Mouse (Mus musculus) forebrain, embryonic 11.5 days (tissue): Measurements from ENCODE around the gene Birc3. TPM values are rescaled to one million over a fixed set of nuclear protein-coding genes. Genes with fewer than 3 reads are reported as not detected.
A peak's percentile ranks its signal among the peaks of the same experiment; 100 is the strongest.

Experiments used
- ATAC-seq: fragments of 200-750 bp; cut with Nextera tagmentation; replicated peaks from 2 replicates; pipeline ENCODE4 v1.8.0; 2017; ENCODE audit warnings: moderate TSS enrichment; ENCODE audit not compliant: low FRiP score
- DNase-seq: peaks from one replicate; pipeline ENCODE4 v3.0.0-alpha.2; 2017; ENCODE audit warnings: low spot score
- H3K27ac ChIP-seq: fragments of 300-500 bp; sonication (generic); 2 replicates; pipeline ENCODE4 v1.5.1; 2014; ENCODE audit warnings: low read depth, low read length
- H3K27me3 ChIP-seq: fragments of 300-500 bp; sonication (generic); 2 replicates; pipeline ENCODE4 v1.6.1; 2014; ENCODE audit warnings: mild to moderate bottlenecking, low read length, mixed read lengths; ENCODE audit not compliant: control insufficient read depth, insufficient read depth
- H3K36me3 ChIP-seq: fragments of 300-500 bp; sonication (generic); 2 replicates; pipeline ENCODE4 v1.6.1; 2014; ENCODE audit warnings: mild to moderate bottlenecking, low read length, moderate library complexity, mixed read lengths; ENCODE audit not compliant: control insufficient read depth, insufficient read depth
- H3K4me1 ChIP-seq: fragments of 300-500 bp; sonication (generic); replicated peaks from 2 replicates; pipeline ENCODE4 v1.6.1; 2014; ENCODE audit warnings: low read length, mixed read lengths; ENCODE audit not compliant: control insufficient read depth, insufficient read depth
- H3K4me2 ChIP-seq: fragments of 300-500 bp; sonication (generic); 2 replicates; pipeline ENCODE4 v1.6.1; 2014; ENCODE audit warnings: low read depth, mild to moderate bottlenecking, low read length, moderate library complexity, mixed read lengths; ENCODE audit not compliant: severe bottlenecking
- H3K4me3 ChIP-seq: fragments of 300-500 bp; sonication (generic); 2 replicates; pipeline ENCODE4 v1.5.1; 2014; ENCODE audit warnings: low read depth, low read length
- H3K9ac ChIP-seq: fragments of 300-500 bp; sonication (generic); 2 replicates; pipeline ENCODE4 v1.6.1; 2014; ENCODE audit warnings: low read length
- H3K9me3 ChIP-seq: fragments of 300-500 bp; sonication (generic); 2 replicates; pipeline ENCODE4 v1.6.1; 2016; ENCODE audit warnings: low read length, mixed read lengths; ENCODE audit not compliant: control insufficient read depth
- WGBS: fragments of 180-500 bp; shearing (Covaris S2); extraction: QIAGEN DNeasy Blood & Tissue Kit; methylation state at CpG from one replicate; pipeline ENCODE4 v1.1.7; 2014; 5-methylcytosine and 5-hydroxymethylcytosine counted together
- polyA plus RNA-seq: library from polyadenylated mRNA; unstranded; fragments of >200 nt; fragmentation: Nextera tagmentation; extraction: Ambion mirVana; gene quantifications from 2 replicates; pipeline ENCODE4 v1.2.1, GENCODE M21; 2014

Birc3 gene
- polyA plus RNA-seq, 1 experiment from 2014 or later: 3.2 TPM

DNA sequence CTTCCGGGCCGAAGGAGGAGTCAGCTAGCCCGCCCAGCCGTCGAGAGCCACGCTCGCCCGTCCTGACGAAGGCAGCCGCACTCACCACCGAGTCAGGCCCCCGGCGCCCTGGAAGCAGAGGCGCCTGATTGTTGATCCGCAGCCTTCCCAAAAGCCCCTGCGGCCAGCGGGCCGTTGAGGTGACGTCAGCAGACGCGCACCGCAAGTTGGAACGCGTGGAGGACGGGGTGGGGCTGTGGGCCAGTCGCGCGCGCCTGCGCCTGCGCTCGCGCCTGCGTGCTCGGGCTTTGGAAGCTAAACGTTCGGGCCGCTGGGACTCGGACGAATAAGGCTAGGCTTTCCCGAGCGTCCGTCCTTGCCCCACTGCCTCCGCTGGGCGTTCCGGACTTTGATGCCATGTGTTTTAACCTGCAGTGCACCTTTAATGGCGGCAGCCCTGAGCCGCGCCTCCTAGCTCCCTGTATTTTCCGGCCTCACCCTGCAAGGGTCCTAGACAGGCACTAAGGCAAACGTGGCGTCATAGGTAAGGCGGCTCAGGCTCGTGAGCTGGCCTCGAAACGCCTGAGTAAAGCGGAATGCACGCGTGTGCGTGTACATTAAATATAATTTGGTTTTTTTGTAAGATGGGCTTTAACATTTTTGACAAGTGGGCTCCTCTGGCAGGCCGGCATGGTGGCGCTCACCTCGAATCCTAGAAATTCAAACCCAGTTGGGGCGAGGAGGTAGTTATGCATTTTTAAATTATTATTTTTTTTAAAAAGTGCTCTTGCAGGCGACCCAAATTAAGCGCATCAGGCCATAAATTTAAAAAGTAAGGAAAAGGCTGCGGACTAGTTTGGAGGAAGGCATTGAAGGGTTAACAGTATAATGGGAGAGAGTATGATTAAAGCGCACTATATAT lies 35.8 kb downstream of the Birc3 start, which contains the start of gene Birc2:
Birc2 (minus strand) TSS at position 160 of the 901 bp plus-strand sequence.
- DNase-seq: peak; percentile 99
- Histone ChIP-seq H3K36me3 (peaks cover 8% of the 10 kb centered on the region; the same call in 1 of the 2 replicates), H3K4me1 (no peaks in the 10 kb centered on the region; the same call in 1 of the 2 replicates), H3K27ac (peak within 1 kb of the TSS; percentile 97), H3K9me3 (no peaks in the 10 kb centered on the region), H3K4me2 (peak within 1 kb of the TSS; percentile 77), H3K9ac (peak within 1 kb of the TSS; percentile 84), H3K27me3 (no peaks in the 10 kb centered on the region), H3K4me3 (peak within 1 kb of the TSS; percentile 38)
- under 1% methylated on average over 68 of the region's 68 CpGs for WGBS
- ATAC-seq: peak; percentile 98

DNA sequence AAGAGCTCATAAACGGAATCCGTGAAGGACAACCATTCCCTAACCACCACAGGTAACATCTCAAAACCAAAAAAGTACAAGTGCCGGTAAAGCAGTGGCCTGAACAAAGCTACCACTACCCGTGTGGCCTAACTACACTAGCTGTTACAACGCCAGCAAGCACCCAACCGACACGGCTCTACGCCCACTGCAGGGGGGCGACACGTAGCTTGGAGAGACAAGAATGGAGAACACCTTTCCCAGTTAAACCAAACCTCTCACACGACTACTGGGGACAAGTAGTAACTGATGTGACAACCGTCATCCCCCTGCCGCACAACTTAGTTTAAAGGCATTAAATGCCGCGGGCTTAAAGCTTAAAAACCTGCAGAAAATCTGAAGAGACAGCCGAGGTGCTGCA lies 36.7 kb downstream of the Birc3 start:
- peak; percentile 76 for DNase-seq
- H3K9me3 ChIP-seq: no peaks in the 10 kb centered on the region
- peak overlapping the region; percentile 77 for H3K4me2 ChIP-seq
- H3K36me3 ChIP-seq: peaks cover 8% of the 10 kb centered on the region; the same call in 1 of the 2 replicates
- peak overlapping the region; percentile 83 for H3K9ac ChIP-seq
- ATAC-seq: peak; percentile 32
- peak overlapping the region; percentile 97 for H3K27ac ChIP-seq
- no peaks in the 10 kb centered on the region for H3K27me3 ChIP-seq
- no peaks in the 10 kb centered on the region; the same call in 1 of the 2 replicates for H3K4me1 ChIP-seq
- peak overlapping the region; percentile 38 for H3K4me3 ChIP-seq
- 0% methylated on average over 16 of the region's 16 CpGs for WGBS

DNA sequence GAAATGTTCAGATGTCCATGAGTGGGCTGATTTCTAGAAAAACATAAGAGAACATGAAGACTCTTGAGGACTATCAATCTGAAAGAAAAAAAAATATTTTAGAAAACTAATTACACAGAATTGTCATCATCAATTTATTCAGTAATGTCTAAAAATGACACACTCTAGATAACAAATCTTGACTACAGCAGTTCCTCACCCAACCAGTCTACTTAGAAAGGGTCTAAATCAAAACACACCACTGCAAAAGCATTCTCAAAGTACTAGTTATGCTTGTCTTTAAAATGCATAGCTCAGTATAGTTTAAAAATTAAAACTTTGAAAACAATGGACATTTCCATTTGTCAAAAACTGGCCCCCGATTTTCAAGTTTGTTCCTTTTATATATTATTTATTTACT lies 37.7 kb downstream of the Birc3 start:
- no peaks in the 10 kb centered on the region; the same call in 1 of the 2 replicates for H3K4me1 ChIP-seq
- no peak overlapping the region for H3K27ac ChIP-seq
- no peaks in the 10 kb centered on the region for H3K27me3 ChIP-seq
- H3K4me3 ChIP-seq: no peak overlapping the region
- no peak overlapping the region for H3K9ac ChIP-seq
- 93% methylated on average over 1 of the region's 1 CpGs for WGBS
- DNase-seq (no peak), ATAC-seq (no peak)
- no peak overlapping the region for H3K4me2 ChIP-seq
- H3K36me3 ChIP-seq: peaks cover 8% of the 10 kb centered on the region; the same call in 1 of the 2 replicates
- H3K9me3 ChIP-seq: no peaks in the 10 kb centered on the region

DNA sequence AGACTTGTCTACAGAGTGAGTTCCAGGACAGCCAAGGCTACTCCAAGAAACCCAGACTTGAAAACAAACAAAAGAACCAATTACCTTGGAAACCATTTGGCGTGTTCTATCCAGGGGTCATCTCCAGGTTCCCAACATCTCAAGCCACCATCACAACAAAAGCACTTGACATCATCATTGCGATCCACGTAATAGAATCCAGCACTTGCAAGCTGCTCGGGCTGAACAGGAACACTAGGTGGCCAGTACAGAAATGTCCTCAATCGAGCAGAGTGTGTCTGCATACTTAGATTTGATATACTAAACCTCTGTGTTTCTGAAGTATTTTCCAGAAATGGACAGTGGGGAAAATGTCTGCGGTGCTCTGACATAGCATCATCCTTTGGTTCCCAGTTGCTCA lies 39.6 kb downstream of the Birc3 start:
- Histone ChIP-seq H3K9me3 (no peaks in the 10 kb centered on the region), H3K4me1 (no peaks in the 10 kb centered on the region; the same call in 1 of the 2 replicates), H3K4me2 (no peak overlapping the region), H3K4me3 (no peak overlapping the region), H3K9ac (no peak overlapping the region), H3K36me3 (peaks cover 8% of the 10 kb centered on the region; the same call in 1 of the 2 replicates), H3K27ac (no peak overlapping the region), H3K27me3 (no peaks in the 10 kb centered on the region)
- DNase-seq (no peak), ATAC-seq (no peak)
- 90% methylated on average over 6 of the region's 6 CpGs for WGBS

DNA sequence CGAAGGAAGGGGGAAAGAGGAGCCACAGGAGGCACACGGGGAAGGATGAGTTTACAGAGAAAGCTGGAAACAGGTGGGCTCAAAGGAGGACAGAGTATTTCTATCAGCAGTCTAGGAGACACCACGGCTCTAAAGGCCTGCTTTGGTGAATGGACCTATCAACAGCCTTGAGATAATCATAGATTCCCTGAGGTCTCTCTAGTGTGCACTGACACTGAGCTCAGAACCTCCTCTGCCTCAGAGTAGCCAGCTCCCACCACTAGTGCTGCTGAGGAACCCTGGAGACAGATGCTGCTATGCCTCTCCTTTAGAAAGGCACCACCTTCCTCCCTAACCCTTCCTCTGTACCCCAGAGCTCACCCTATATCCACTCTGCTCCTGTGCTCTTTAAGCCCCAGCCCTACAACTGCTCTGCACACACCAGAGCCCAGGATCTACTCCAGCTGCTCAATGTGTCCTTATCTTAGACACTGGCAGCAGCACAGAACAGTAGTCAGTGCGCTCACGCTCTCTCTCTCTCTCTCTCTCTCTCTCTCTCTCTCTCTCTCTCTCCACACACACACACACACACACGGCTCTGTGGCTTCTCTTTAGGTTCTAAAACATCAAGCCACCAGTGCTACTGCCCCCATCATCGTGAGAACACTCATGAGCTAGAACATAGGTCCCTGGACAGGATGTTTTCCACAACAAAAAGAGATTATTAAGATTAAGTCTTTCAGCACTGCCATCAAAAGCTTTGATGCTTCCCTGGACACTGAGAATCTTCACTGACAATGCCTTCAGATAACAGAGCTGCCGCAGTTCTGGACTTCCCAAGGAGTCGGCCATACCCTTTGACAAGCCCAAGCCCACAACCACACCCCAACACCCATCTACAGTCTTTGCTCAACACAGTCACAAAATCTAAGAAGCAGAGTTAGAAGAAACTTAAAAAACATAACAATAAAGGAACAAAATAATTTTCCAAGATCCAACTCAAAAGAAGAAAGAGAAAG lies 43.2 kb downstream of the Birc3 start:
- Histone ChIP-seq H3K4me2 (no peak overlapping the region), H3K36me3 (peaks cover 8% of the 10 kb centered on the region; the same call in 1 of the 2 replicates), H3K9ac (no peak overlapping the region), H3K27me3 (no peaks in the 10 kb centered on the region), H3K4me3 (no peak overlapping the region), H3K9me3 (no peaks in the 10 kb centered on the region), H3K4me1 (no peaks in the 10 kb centered on the region; the same call in 1 of the 2 replicates), H3K27ac (no peak overlapping the region)
- WGBS: 89% methylated on average over 9 of the region's 9 CpGs
- DNase-seq (no peak), ATAC-seq (no peak)

DNA sequence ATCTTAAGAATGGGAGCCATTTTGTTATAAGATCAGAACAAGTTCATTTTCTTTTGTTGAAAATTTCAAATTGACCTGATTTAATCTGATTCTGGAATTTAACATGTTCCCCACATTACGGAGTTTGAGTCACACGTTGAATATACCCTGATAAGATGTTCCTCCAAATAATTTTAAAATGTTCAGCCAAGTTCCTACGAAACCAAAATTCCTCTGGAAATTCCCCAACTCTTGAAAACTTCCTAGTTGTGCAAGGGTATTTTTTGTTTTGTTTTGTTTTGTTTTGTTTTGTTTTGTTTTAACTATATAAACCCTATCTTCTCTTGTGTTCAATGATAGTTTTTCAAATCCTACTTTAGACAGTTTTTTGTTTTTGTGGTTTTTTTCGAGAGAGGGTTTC lies 44.3 kb downstream of the Birc3 start:
- H3K9me3 ChIP-seq: no peaks in the 10 kb centered on the region
- DNase-seq: no peak
- peaks cover 2% of the 10 kb centered on the region; the same call in 1 of the 2 replicates for H3K36me3 ChIP-seq
- WGBS: 97% methylated on average over 4 of the region's 4 CpGs
- no peak for ATAC-seq
- H3K27ac ChIP-seq: no peak overlapping the region
- no peaks in the 10 kb centered on the region for H3K27me3 ChIP-seq
- no peak overlapping the region for H3K4me2 ChIP-seq
- H3K4me1 ChIP-seq: no peaks in the 10 kb centered on the region; the same call in 1 of the 2 replicates
- no peak overlapping the region for H3K9ac ChIP-seq
- no peak overlapping the region for H3K4me3 ChIP-seq

DNA sequence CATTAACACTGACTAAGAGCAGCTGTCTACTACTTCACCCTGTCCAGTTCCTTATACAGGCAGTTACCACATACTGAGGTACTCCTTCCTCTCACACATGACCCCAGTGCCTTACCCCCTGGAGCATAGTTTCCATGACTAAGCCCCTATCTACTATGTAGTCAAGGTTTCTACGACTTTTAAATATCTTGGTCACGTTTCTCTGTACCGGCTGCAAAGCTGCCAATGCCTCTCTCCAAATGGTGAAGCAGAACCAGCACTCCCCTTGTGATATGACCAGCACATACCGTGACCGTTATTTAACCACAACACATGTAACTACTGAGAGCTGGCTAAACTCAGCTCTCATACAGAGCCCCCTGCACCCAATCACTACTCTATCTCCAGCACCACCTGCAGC lies 48.1 kb downstream of the Birc3 start:
- H3K4me3 ChIP-seq: no peak overlapping the region
- no peaks in the 10 kb centered on the region for H3K4me1 ChIP-seq
- 95% methylated on average over 5 of the region's 5 CpGs for whole genome bisulfite sequencing

DNA sequence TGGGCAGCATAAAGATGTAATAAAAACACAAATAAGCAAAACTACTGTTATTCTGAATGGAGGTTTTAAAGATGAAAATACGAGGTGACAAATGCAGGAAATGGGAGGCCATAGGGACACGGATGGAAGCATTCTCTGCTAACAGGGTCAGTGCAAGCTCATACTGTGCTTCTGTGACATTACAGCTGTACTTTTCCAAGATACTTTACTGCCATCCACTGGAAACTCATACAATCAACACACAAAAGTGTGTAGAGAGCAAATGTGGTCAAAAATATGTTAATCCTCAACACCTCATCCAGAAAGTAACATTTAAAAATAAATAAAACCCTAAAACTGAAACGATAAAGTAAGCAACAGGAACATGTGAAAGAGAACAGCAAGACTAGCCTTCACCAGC lies 50.2 kb downstream of the Birc3 start:
- no peaks in the 10 kb centered on the region for H3K27me3 ChIP-seq
- H3K9me3 ChIP-seq: no peaks in the 10 kb centered on the region
- H3K36me3 ChIP-seq: no peaks in the 10 kb centered on the region; the same call in 1 of the 2 replicates
- no peak for ATAC-seq
- WGBS: 82% methylated on average over 3 of the region's 3 CpGs
- no peak overlapping the region for H3K4me3 ChIP-seq
- no peak overlapping the region for H3K27ac ChIP-seq
- no peak overlapping the region for H3K4me2 ChIP-seq
- no peak overlapping the region for H3K9ac ChIP-seq
- no peak for DNase-seq
- no peaks in the 10 kb centered on the region for H3K4me1 ChIP-seq

More for the DNA sequence above, 48.1 kb downstream of the Birc3 start:
- H3K4me2 ChIP-seq: no peak overlapping the region
- H3K36me3 ChIP-seq: no peaks in the 10 kb centered on the region; the same call in 1 of the 2 replicates
- H3K9me3 ChIP-seq: no peaks in the 10 kb centered on the region
- DNase-seq: no peak
- H3K27me3 ChIP-seq: no peaks in the 10 kb centered on the region
- H3K27ac ChIP-seq: no peak overlapping the region
- ATAC-seq: no peak
- H3K9ac ChIP-seq: no peak overlapping the region
